Mouse (Mus musculus): ENCODE results near the gene Ssr2. TPM values are rescaled to one million over a fixed set of nuclear protein-coding genes. Genes with fewer than 3 reads are reported as not detected.
"Not testable (repeated sequence)": the region's sequence is repeated elsewhere in the genome, so short reads cannot be mapped to it uniquely, and the experiment has no call there.

Gene Ssr2
- total RNA-seq, 2 experiments from 2014 or later: 114 to 121 TPM

- no peak for DNase-seq
- intact Hi-C loops (cut with DNase I): no loop called here
These were observed 13.7 kb upstream of the Ssr2 start for GRCm38 (mm10) chr3:88561989-88562388.

DNA sequence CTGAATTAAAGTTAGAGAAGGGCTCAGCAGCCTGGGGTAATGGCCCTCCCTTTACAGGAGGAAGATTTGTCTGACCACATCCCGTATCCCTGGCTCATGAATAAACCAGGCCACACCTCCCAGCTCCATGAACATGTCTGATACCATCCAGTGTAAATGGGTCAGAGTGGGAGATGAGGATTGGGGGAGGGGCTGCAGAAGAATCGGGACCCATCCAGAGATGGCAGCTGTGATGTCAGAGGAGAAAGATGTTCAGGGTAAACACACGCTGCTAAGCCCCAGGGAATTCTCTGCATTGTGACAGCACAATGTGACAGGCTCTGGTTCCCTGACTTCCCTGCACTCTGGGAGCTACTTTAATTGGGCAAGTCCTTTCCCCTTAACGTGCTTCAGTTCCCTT lies 12.2 kb upstream of the Ssr2 start:
- no peak for DNase-seq
- intact Hi-C loops (cut with DNase I): no loop called here

GRCm38 (mm10) chr3:88563966-88564365 lies 11.7 kb upstream of the Ssr2 start:
- intact Hi-C loops (cut with DNase I): no loop called here
- DNase-seq: no peak

DNA sequence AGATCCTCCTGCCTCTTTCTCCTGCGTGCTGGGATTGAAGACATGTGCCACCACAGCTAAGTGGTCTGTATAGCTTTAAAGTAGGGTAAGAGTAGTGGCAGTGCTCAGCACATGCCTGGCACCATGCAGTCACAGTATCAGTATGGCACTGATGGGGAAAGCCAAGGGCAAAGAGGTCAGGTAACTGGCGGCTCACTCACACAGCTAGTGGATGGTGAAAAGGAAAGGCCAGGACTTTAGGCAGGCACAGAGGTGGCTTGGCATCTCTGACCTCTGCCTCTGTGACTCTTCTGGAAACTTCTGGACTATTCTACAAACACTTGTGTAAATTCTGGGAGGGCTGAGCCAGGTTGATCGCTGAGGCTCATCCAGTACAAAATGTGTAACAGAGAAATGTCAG lies 9.6 kb upstream of the Ssr2 start:
- intact Hi-C loops (cut with DNase I): no loop called here
- no peak for DNase-seq

DNA sequence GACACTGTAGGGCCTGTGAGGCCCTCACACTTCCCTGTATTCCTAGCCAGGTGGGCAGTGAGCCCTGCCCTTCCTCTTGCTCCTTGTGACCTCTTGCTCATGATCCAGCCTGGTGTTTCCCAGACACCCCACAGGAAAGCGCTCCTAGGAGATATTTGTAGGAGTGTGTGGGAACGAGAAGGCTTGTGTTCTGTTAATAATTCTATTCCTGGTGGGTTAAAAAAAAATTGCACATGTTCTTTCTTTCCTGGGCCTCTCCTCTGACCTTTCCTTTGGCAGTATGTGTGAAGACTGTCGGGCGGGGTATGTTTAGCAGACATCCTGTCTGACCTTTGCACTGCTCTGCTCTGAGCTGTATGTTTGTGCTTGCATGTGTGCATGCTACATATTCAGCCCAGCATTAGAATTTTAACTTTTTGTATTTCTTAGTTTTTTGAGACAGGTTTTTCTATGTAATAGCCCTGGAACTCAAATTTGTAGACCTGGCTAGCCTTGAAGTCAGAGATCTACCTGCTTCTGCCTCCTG lies 9.1 kb upstream of the Ssr2 start:
- DNase-seq: no peak
- intact Hi-C loops (cut with DNase I): no loop called here

GRCm38 (mm10) chr3:88567892-88568291 lies 7.8 kb upstream of the Ssr2 start:
- no peak for DNase-seq
- intact Hi-C loops (cut with DNase I): no loop called here

GRCm38 (mm10) chr3:88568615-88569014 lies 7.1 kb upstream of the Ssr2 start:
- no peak for DNase-seq
- intact Hi-C loops (cut with DNase I): no loop called here

DNA sequence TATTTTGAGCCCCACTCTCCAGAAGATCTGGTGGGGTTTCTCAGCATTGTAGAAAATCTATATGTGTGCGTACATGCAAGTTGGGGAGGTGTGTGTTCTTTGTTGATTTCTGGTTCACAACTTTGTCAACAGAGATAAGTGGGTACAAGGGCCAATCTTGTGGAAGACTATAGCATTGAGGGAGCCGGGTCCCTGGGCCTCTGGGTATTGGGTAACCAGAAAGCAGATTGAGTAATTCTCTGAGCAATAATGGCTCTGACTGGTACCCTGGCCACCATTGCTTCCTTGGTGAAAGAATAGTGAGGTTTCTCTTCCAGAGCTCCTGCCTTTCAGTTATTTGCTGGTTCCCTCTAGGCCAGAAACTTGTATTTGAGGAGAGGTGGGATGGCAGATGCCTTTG lies 6.6 kb upstream of the Ssr2 start:
- intact Hi-C loops (cut with DNase I): no loop called here
- DNase-seq: no peak

DNA sequence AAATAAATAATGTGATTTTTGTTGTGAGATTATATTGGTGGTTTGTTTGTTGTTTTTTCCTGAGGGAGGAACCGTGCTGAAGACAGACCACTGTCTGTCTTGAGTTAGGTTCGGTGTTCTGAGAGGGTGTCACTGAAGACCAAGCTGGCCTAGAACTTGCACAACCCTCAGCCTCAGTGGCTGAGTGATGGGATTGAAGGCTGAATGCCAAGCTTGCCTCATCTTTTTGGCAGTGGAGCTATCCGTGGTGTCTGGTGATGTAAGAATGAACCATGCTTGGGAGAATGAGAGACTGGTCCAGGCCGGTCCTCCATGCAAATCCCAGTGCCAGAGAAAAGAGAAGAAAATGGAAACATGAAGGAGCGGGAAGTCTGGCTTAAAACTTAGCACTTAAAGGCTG lies 6.0 kb upstream of the Ssr2 start:
- intact Hi-C loops (cut with DNase I): no loop called here
- DNase-seq: no peak

DNA sequence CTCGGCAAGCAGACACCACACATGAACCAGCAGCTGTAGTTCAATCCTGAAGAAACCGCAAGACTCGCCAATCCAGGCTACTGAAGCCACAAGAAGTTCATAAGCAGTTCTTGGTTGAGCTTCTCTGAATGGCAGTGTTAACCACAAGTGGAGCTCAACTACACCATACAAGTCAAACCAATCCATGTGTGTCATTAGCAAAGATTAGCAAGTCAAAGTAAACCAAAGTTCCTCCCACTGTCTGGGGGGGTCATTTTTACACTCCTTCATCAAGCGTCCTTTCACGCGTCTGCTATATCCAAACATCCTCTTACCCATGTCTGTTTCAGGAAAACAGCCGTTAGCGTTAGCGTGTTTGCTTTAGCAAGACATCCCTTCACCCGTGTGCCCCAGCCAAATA lies 5.3 kb upstream of the Ssr2 start:
- DNase-seq: no peak
- intact Hi-C loops (cut with DNase I): no loop called here

DNA sequence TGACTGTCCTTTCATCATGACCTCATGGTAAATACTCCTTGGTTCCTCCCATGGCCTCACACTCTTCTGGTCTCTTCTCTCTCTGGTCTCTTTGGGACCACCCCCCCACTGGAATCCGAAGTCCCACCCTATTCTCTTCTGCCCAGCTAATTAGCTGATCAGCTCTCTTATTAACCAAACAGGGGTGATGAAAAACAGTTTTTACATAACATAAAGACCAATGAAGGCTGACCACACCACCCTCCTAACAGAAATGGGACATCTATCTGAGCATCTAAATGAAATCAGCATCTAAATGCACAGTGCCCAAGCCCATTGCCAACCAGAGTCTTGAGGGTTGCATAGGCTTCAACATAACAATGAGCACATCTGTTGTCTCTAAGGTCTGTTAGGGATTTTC lies 3.8 kb upstream of the Ssr2 start:
- DNase-seq: no peak
- intact Hi-C loops (cut with DNase I): no loop called here

GRCm38 (mm10) chr3:88572835-88573234 lies 2.8 kb upstream of the Ssr2 start:
- intact Hi-C loops (cut with DNase I): no loop called here
- no peak for DNase-seq

DNA sequence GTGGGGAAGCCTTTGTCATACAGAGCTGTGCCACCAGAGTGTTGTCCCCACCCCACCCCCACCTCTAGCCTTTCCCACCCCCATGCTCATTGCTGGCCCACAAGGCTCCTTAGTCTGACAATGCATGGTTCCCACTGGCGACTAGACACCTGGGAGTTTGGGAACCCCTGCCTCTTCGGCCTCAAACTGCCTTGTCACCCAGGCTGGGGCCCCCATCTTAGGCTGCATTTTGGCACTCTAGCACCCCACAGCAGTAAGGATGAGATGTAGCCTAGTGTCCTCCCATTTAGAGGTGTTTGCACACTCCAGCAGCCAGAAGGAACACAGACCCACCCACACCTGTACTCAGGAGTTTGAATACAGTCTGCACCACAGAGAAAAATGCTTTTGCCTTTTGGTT lies 1.9 kb upstream of the Ssr2 start:
- intact Hi-C loops (cut with DNase I): no loop called here
- DNase-seq: no peak

- DNase-seq; intact Hi-C loops (cut with DNase I): not testable (repeated sequence)
These were observed 2.2 kb downstream of the Ssr2 start for GRCm38 (mm10) chr3:88577846-88578245.

DNA sequence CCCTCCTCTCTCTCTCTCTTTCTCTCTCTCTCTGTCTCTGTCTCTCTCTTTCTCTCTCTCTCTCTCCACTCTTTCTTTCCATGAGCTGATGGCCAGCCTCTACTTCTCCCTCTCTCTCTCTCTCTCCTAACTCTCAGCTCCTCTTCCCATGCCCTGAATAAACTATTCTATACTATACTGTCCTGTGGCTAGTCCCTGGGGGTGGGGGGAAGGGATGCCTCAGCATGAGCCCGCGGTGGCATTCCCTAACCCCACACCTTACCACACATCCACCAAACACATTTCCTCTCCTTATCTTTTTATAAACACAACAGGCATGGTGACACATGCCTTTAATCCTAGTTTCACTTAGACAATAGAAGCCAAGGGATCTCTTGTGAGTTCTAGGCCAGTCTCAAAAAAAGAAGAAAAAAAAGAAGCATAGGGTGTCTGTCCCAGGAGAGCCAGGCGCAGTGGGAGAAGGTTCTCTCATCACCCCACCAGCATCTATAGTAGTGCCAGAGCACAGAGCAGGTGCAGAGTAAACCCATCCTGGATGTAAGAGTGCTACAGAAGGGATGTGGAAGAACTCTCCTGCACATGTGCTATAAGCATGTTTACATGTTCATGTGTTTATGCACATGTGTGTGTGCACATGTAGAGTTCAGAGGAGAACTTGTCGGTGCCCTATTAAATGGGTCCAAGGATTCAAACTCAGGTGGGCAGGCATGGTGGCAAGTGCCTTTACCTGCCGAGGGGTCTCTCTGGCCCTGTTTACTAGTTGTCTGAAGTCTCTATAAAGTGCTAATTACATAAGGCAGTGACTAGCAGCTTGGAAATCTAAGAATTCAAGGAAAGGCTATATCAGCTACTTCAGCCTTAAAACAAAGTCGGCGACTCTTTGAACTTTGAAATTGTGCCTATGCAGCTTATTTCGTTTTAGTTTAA lies 3.1 kb downstream of the Ssr2 start:
- DNase-seq: no peak
- intact Hi-C loops (cut with DNase I): no loop called here

GRCm38 (mm10) chr3:88579454-88580117 lies 3.9 kb downstream of the Ssr2 start:
- peak; percentile 67 for DNase-seq
- intact Hi-C loops (cut with DNase I): no loop called here

- no peak for DNase-seq
- intact Hi-C loops (cut with DNase I): no loop called here
These were observed 10.1 kb downstream of the Ssr2 start for GRCm38 (mm10) chr3:88585769-88586168.

DNA sequence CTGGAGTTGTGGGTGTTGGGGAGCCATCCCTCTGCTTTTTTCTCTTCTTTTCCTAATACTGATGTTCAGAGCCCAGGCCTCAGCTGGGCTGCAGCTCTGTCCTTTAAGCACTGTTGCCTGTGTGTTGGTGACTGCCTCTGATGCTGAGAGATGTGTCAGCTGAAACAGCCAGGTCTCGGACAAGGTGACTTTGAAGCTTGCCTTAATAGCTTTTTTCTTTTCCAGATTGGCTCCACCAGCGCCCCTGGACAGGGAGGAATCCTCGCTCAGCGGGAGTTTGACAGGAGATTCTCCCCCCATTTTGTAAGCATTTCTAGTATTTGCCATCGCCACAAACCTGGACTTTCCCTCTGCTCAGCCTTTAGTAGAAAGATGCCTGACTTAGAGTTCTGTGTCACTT lies 11.0 kb downstream of the Ssr2 start:
- no peak for DNase-seq
- intact Hi-C loops (cut with DNase I): no loop called here

DNA sequence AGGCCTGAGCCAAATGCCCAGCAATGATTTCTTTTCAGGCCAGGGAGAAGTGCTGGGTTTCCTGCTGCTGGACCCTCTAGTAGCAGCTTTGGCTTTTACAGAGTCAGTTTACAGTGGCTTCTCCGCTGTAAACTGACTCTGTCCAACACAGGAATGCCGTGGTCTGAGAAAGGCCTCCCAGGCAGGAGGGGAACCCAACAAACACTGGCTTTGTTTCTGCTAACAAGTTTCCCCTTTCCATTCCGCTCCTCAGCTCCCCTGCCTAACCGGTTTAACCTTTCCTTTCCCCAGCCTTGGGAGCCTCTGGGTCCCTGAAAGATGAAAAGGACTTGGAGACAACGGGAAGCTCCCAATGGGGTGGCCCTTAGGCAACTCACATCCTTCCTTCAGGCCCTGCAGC lies 14.6 kb downstream of the Ssr2 start:
- intact Hi-C loops (cut with DNase I): no loop called here
- no peak for DNase-seq

GRCm38 (mm10) chr3:88591044-88591443 lies 15.4 kb downstream of the Ssr2 start:
- DNase-seq: no peak
- intact Hi-C loops (cut with DNase I): no loop called here

GRCm38 (mm10) chr3:88591950-88592731 lies 16.5 kb downstream of the Ssr2 start:
- no peak for DNase-seq
- intact Hi-C loops (cut with DNase I): no loop called here

Measured in left cerebral cortex, postnatal 4 days (tissue).